Mouse (Mus musculus) duodenum, adult 2 months (tissue): ENCODE measurements around the gene Tmed5. TPM values are rescaled to one million over a fixed set of nuclear protein-coding genes. Genes with fewer than 3 reads are reported as not detected.

Experiments
- polyA plus RNA-seq: library from polyadenylated mRNA; depleted of rRNA; stranded (reverse); fragments of >200 nt; gene quantifications from 2 replicates; pipeline ENCODE4 v1.2.3, GENCODE M21; 2012; ENCODE audit warnings: low replicate concordance; rRNA removed

The Tmed5 gene
- 27.7 and 59.5 TPM in 2 replicates for polyA plus RNA-seq

DNA sequence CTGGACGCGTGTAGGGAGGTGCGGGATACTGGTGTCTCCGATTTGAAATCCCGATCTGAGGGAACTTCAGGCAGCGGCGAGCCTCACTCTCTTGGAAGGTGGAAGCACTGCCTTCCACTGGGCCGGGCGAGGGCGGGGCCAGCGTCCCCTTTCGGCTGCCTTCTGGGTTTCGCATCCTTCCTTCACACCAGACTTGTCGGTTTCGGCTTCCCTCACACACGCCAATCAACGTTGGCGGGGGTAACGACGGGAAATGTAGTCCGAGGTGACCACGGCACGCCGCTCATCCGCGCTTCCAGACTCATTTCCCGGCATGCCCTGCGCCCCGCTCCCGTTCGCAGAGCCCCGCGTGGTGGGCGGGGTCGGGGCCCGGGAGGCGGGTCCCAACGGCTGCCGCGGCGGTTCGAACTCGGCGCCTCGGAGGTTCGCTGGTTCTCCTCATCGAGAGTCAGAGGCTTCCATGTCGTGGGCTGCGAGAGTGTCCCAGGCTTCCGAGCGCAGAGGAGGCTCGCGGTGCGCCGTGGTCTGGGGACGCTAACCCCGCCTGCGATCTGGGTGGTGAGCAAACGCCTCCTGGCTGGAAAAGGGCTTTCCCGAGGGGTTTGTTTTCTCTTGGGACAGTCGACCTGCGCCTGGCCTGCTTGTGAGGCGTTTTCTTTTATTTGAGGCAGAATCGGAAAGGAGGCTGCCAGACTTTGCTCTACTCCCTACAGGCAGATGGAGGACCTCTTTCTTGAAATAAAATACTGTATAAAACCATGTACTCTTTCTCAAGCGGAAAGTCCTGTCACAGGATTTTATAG lies at the start of gene Tmed5, which contains the start of gene Ccdc18:
Tmed5 (minus strand) TSS at position 180 of the 803 bp plus-strand sequence.
Ccdc18 (plus strand) TSS at position 435 of the 803 bp plus-strand sequence.

DNA sequence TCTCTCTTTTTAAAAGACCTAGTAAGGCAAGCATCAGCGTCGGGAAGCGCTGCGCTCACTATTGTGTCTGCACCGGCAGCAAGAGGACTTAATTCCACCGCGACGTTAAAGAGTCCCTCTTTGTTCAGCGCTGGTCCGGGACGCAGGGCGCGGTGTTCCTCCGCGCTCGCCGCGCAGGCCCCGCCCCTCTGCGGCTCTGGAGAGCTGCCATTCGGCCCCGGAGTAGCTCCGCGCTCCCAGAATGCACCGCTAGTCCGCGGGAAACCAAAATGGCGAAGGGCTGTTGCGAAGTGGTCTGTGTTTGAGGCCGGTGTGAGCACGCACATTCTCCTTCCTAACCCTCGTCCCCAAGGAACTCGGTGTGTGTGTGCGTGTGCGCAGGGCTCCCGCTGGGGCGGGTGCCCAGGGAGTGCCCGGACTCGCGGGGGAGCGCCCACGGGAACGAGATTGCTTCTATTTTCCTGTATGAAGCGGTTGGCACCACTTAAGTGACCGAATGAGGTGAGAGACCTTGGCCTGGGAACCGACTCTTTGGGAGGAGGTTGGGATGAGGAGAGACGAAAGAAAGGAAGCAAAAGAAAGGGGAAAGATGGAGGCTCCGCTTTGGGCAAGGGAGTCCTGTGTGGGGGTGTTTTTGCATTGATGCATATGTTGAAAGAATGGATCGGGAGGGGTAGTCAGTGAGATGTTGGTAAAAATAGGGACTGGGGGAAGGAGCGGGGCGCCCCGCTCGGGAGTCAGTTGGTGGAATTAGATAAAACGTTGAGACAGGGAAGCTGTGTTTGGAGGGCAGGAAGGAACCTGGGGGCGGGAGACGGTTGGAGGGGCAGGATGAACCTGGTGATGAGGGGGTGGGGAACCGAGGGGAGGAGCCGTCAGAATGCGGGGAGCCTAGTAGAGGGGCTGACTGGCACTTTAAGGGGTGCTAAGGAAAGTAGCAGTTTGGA lies 66.7 kb downstream of the Tmed5 start, which contains the start of gene Mtf2:
Mtf2 (plus strand) TSS at position 210 of the 947 bp plus-strand sequence.

Other genes with a start within 250 kb of the Tmed5 start
- gene Rpl5, start 232.1 kb downstream of the Tmed5 start, polyA plus RNA-seq: 20.7 and 32.9 TPM in 2 replicates
- gene Fam69a, start 145.5 kb downstream of the Tmed5 start, polyA plus RNA-seq: 0.11 and 0.12 TPM in 2 replicates
- gene Mtf2, start 66.9 kb downstream of the Tmed5 start, polyA plus RNA-seq: 1.9 and 2.8 TPM in 2 replicates
- 0.08 TPM in 1 of 2 replicates, not detected in the other for gene Ccdc18, start 255 bp upstream of the Tmed5 start, polyA plus RNA-seq
- 10.6 and 12.5 TPM in 2 replicates for gene Dr1, start 136.3 kb upstream of the Tmed5 start, polyA plus RNA-seq
- 3.5 and 4.2 TPM in 2 replicates for gene Pigg, start 180.0 kb upstream of the Tmed5 start, polyA plus RNA-seq
- gene Gm42517, start 235.3 kb upstream of the Tmed5 start, polyA plus RNA-seq: 0.60 and 1.6 TPM in 2 replicates